Mouse (Mus musculus) kidney, adult 18-20 months (tissue): ENCODE data around the gene Cd200.

ENCODE experiments used
- DNase-seq: peaks from one replicate; pipeline ENCODE4 v3.0.0; 2021

Gene Cd200

DNA sequence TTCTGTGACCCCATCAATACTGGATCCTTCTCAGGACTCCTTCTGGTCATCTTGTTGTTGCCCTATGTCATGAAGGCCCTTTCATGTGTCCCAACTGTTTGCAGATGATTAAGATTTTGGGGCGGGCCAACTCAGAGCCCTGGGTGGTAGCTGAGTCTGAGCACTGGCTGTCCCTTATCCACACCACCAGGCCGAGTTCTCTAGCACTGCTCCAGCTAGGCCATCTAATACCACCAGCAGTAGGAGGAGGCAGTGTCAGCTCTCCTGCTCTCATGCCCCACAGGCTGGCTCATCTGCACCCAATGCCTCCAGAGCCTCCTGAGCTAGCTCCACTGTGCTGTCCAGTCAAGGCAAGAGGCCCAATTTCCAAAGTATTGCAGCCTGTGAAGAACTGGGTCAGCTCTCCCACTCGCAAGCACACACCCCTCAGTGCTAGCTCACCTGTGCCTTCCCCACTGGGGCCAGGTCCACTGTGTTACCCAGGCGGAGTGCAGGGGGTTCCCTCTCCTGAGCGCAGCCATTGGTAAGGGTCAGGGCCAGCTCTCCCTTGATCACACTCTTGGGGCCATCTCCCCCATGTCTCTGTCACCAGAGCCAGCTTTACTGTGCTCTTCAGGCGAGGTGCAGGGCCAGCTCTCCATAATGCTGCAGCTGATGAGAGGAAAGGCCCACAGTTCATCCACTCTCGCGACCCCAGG is 75.0 kb downstream of the Cd200 start:
- DNase-seq = no peak

DNA sequence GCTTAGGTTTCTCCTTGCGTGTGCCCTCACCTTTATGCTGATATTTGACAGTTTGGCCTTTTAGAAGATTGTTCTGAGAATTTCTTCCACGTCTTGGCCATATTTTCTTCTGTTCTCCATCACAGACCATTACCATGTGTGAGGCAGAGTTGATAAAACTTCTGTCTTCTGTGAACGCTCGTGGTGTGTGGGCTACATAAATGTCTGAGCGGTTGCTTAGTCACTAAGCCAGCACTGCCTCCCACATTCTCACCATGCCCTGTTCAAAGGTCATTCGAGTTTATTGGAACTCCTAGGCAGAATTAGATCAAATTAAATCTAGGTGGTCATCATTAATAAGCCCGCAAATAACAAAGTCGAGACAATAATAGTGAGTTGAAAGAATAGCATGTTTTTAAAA is 76.3 kb downstream of the Cd200 start:
- no peak for DNase-seq
